Mouse (Mus musculus) olfactory bulb, adult 2 months (tissue): ENCODE results near the gene Grm7. TPM values are rescaled to one million over a fixed set of nuclear protein-coding genes. Genes with fewer than 3 reads are reported as not detected.

Experiments
- H3K27ac ChIP-seq: fragments of 200-500 bp; 2 replicates; pipeline ENCODE4 v1.5.1; 2012; ENCODE audit warnings: low read depth, low read length; ENCODE audit not compliant: insufficient read depth
- H3K4me1 ChIP-seq: fragments of 200-500 bp; 2 replicates; pipeline ENCODE4 v1.6.1; 2012; ENCODE audit warnings: low read length; ENCODE audit not compliant: control insufficient read depth, insufficient read depth
- H3K4me3 ChIP-seq: fragments of 200-500 bp; 2 replicates; pipeline ENCODE4 v1.5.1; 2012; ENCODE audit warnings: mild to moderate bottlenecking, low read depth, low read length, moderate library complexity; ENCODE audit not compliant: insufficient read depth
- CTCF ChIP-seq: fragments of 200-500 bp; IDR thresholded peaks from 2 replicates; pipeline ENCODE4 v1.5.1; 2012; ENCODE audit warnings: low read depth, mild to moderate bottlenecking, low read length, moderate library complexity; ENCODE audit not compliant: insufficient read depth
- POLR2A ChIP-seq: fragments of 200-500 bp; IDR thresholded peaks from 2 replicates; pipeline ENCODE4 v1.6.1; 2012; ENCODE audit warnings: mild to moderate bottlenecking, low read depth, low read length, moderate library complexity; ENCODE audit not compliant: insufficient read depth
- WGBS: fragments of 180-500 bp; shearing (Covaris S2); methylation state at CpG from one replicate; pipeline ENCODE4 v1.1.7; 2018; 5-methylcytosine and 5-hydroxymethylcytosine counted together
- polyA plus RNA-seq: library from polyadenylated mRNA; stranded (reverse); fragments of >200 nt; gene quantifications from 2 replicates; pipeline ENCODE4 v1.2.4, GENCODE M21; 2012; ENCODE audit warnings: low replicate concordance; ENCODE audit not compliant: missing spikeins, insufficient read depth, insufficient read length

Grm7 gene
- polyA plus RNA-seq, result not detected in 2 replicates

GRCm38 (mm10) chr6:110645411-110646361 lies at the start of gene Grm7:
Gene Grm7, plus strand, starts transcription at chr6:110645581.
- Histone ChIP-seq H3K27ac (peak within 1 kb of the TSS; percentile 21; the same call in 1 of the 2 replicates), H3K4me1 (peaks cover 10% of the 10 kb centered on the region), H3K4me3 (peak within 1 kb of the TSS; percentile 72)
- TF ChIP-seq CTCF, result no peak
- TF ChIP-seq POLR2A, result 0 out of 2 replicates have a peak, but pooled peaks have one; percentile 27
- under 1% methylated on average over 63 of the region's 65 CpGs for WGBS

- Histone ChIP-seq H3K4me1 (peaks cover 10% of the 10 kb centered on the region), H3K27ac (no peak overlapping the region), H3K4me3 (peak overlapping the region; percentile 72)
- WGBS, result 3% methylated on average over 7 of the region's 7 CpGs
- TF ChIP-seq CTCF (no peak), POLR2A (no peak)
These were observed 355 bp upstream of the Grm7 start for GRCm38 (mm10) chr6:110645041-110645410.

- Histone ChIP-seq H3K4me1 (peaks cover 10% of the 10 kb centered on the region), H3K4me3 (peak overlapping the region; percentile 48), H3K27ac (peak overlapping the region; percentile 50; the same call in 1 of the 2 replicates)
- TF ChIP-seq CTCF (no peak), POLR2A (no peak)
- 2% methylated on average over 12 of the region's 12 CpGs for WGBS
These were observed 1.5 kb downstream of the Grm7 start for GRCm38 (mm10) chr6:110646901-110647300.

- H3K4me3 ChIP-seq, result no peak overlapping the region
- H3K27ac ChIP-seq, result no peak overlapping the region
- WGBS, result 94% methylated on average over 1 of the region's 1 CpGs
- TF ChIP-seq CTCF (no peak), POLR2A (no peak)
- H3K4me1 ChIP-seq, result peaks cover 10% of the 10 kb centered on the region
These were observed 3.8 kb downstream of the Grm7 start for GRCm38 (mm10) chr6:110649227-110649626.

GRCm38 (mm10) chr6:110653361-110654001 lies 8.1 kb downstream of the Grm7 start:
- H3K27ac ChIP-seq, result no peak overlapping the region
- WGBS, result 76% methylated on average over 5 of the region's 5 CpGs
- H3K4me1 ChIP-seq, result 0 out of 2 replicates have a peak, but pooled peaks cover under 1% of the 10 kb centered on the region
- TF ChIP-seq CTCF (no peak), POLR2A (no peak)
- H3K4me3 ChIP-seq, result no peak overlapping the region

GRCm38 (mm10) chr6:110664436-110664835 lies 19.1 kb downstream of the Grm7 start:
- TF ChIP-seq CTCF (no peak), POLR2A (no peak)
- no peak overlapping the region for H3K27ac ChIP-seq

GRCm38 (mm10) chr6:110668447-110668846 lies 23.1 kb downstream of the Grm7 start:
- Histone ChIP-seq H3K27ac (no peak overlapping the region), H3K4me3 (no peak overlapping the region), H3K4me1 (no peaks in the 10 kb centered on the region)
- WGBS, result 56% methylated on average over 5 of the region's 5 CpGs
- TF ChIP-seq CTCF, result no peak
- no peak for TF ChIP-seq POLR2A

More at GRCm38 (mm10) chr6:110664436-110664835, 19.1 kb downstream of the Grm7 start:
- WGBS, result 92% methylated on average over 1 of the region's 1 CpGs
- Histone ChIP-seq H3K4me3 (no peak overlapping the region), H3K4me1 (no peaks in the 10 kb centered on the region)

- H3K27ac ChIP-seq, result no peak overlapping the region
- 93% methylated on average over 1 of the region's 1 CpGs for WGBS
- TF ChIP-seq CTCF, result no peak
- H3K4me3 ChIP-seq, result no peak overlapping the region
- no peaks in the 10 kb centered on the region for H3K4me1 ChIP-seq
These were observed 45.6 kb downstream of the Grm7 start for GRCm38 (mm10) chr6:110690954-110691353.

GRCm38 (mm10) chr6:110709763-110710162 lies 64.4 kb downstream of the Grm7 start:
- no peak overlapping the region for H3K4me3 ChIP-seq
- 66% methylated on average over 5 of the region's 5 CpGs for WGBS
- no peaks in the 10 kb centered on the region for H3K4me1 ChIP-seq
- no peak overlapping the region for H3K27ac ChIP-seq
- no peak for TF ChIP-seq POLR2A
- no peak for TF ChIP-seq CTCF
